Mouse (Mus musculus) midbrain, embryonic 10.5 days (tissue): ENCODE results near the gene Scrn2. TPM values are rescaled to one million over a fixed set of nuclear protein-coding genes. Genes with fewer than 3 reads are reported as not detected.

ENCODE experiments used
- DNase-seq: peaks from one replicate; pipeline ENCODE4 v3.0.0-alpha.2; 2017; ENCODE audit warnings: low spot score
- H3K27ac ChIP-seq: fragments of 300-500 bp; sonication (generic); replicated peaks from 2 replicates; pipeline ENCODE4 v1.5.1; 2016; ENCODE audit warnings: mild to moderate bottlenecking
- H3K27me3 ChIP-seq: fragments of 300-500 bp; sonication (generic); 2 replicates; pipeline ENCODE4 v1.6.1; 2016; ENCODE audit warnings: low read depth, mild to moderate bottlenecking; ENCODE audit not compliant: poor library complexity, severe bottlenecking
- H3K36me3 ChIP-seq: fragments of 300-500 bp; sonication (generic); 2 replicates; pipeline ENCODE4 v1.6.1; 2016; ENCODE audit warnings: mild to moderate bottlenecking, moderate library complexity
- H3K4me1 ChIP-seq: fragments of 300-500 bp; sonication (generic); 2 replicates; pipeline ENCODE4 v1.6.1; 2016
- H3K4me3 ChIP-seq: fragments of 300-500 bp; sonication (generic); 2 replicates; pipeline ENCODE4 v1.5.1; 2016; ENCODE audit warnings: mild to moderate bottlenecking, moderate library complexity
- H3K9me3 ChIP-seq: fragments of 300-500 bp; sonication (generic); replicated peaks from 2 replicates; pipeline ENCODE4 v1.6.1; 2016; ENCODE audit warnings: mild to moderate bottlenecking
- whole genome bisulfite sequencing: fragments of 180-500 bp; shearing (Covaris S2); methylation state at CpG from one replicate; pipeline ENCODE4 v1.1.7; 2016; 5-methylcytosine and 5-hydroxymethylcytosine counted together
- polyA plus RNA-seq: library from polyadenylated mRNA; unstranded; fragments of >200 nt; fragmentation: Nextera tagmentation; extraction: Ambion mirVana; gene quantifications from 2 replicates; pipeline ENCODE4 v1.2.1, GENCODE M21; 2016

The Scrn2 gene
- polyA plus RNA-seq, 1 experiment from 2014 or later: 42.2 TPM

DNA sequence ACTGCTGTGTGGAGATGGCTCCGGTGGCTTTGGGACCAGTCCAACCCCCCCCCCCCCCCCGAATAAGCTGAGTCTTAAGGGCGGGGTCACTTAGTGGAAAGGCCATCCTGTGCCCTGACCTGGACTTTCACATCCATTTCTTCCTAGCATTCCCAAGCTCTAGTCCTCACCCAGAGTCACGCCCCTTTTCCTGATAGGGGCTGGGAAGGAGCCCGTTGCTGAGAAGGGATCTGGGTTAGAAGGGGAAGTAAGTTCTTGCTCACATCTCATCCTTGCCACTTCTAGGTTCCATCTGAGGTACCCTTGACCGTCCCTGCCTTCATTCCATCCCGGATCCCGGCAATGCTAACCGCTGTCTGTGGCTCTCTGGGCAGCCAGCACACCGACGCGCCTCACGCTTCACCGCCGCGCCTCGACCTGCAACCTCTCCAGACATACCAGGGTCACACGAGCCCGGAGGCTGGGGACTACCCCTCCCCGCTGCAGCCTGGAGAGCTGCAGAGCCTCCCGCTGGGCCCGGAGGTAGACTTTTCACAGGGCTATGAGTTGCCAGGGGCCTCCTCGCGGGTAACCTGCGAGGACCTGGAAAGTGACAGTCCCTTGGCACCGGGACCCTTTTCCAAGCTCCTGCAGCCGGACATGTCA lies 8.5 kb upstream of the Scrn2 start:
- peak; percentile 35 for DNase-seq
- Histone ChIP-seq H3K27me3 (peaks cover 96% of the 10 kb centered on the region), H3K36me3 (no peaks in the 10 kb centered on the region), H3K4me3 (peak overlapping the region; percentile 58), H3K4me1 (peaks cover 71% of the 10 kb centered on the region), H3K27ac (no peak overlapping the region), H3K9me3 (no peaks in the 10 kb centered on the region)
- 2% methylated on average over 27 of the region's 27 CpGs for WGBS

DNA sequence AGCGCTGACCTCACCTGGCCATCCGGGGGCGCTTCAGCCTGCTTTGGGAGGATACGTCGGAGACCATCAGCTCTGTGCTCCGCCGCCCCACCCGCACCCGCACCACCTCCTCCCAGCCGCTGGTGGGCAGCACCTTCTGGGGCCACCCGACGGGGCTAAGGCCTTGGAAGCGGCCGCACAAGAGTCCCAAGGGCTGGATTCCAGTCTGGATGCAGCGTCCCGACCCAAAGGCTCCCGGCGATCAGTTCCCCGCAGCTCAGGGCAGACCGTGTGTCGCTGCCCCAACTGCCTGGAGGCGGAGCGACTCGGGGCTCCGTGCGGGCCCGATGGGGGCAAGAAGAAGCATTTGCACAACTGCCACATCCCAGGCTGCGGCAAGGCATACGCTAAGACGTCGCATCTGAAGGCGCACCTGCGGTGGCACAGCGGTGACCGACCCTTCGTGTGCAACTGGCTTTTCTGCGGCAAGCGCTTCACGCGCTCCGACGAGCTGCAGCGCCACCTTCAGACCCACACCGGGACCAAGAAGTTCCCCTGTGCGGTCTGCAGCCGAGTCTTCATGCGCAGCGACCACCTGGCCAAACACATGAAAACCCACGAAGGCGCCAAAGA lies 7.8 kb upstream of the Scrn2 start:
- H3K27ac ChIP-seq: peak overlapping the region; percentile 74
- H3K27me3 ChIP-seq: peaks cover 89% of the 10 kb centered on the region
- H3K4me3 ChIP-seq: peak overlapping the region; percentile 58
- H3K36me3 ChIP-seq: no peaks in the 10 kb centered on the region
- WGBS: under 1% methylated on average over 50 of the region's 50 CpGs
- H3K4me1 ChIP-seq: peaks cover 73% of the 10 kb centered on the region
- peak; percentile 77 for DNase-seq
- H3K9me3 ChIP-seq: no peaks in the 10 kb centered on the region

- Histone ChIP-seq H3K36me3 (no peaks in the 10 kb centered on the region), H3K9me3 (no peaks in the 10 kb centered on the region), H3K4me3 (peak overlapping the region; percentile 49), H3K27me3 (peaks cover 59% of the 10 kb centered on the region), H3K4me1 (peaks cover 63% of the 10 kb centered on the region), H3K27ac (peak overlapping the region; percentile 84)
- 8% methylated on average over 10 of the region's 10 CpGs for WGBS
- DNase-seq: no peak
These were observed 4.8 kb upstream of the Scrn2 start for GRCm38 (mm10) chr11:97024977-97025376.

GRCm38 (mm10) chr11:97025721-97026344 lies 3.9 kb upstream of the Scrn2 start:
- Histone ChIP-seq H3K9me3 (no peaks in the 10 kb centered on the region), H3K36me3 (no peaks in the 10 kb centered on the region), H3K4me3 (peak overlapping the region; percentile 49), H3K27ac (peak overlapping the region; percentile 84), H3K4me1 (peaks cover 71% of the 10 kb centered on the region), H3K27me3 (peaks cover 50% of the 10 kb centered on the region)
- WGBS: under 1% methylated on average over 17 of the region's 17 CpGs
- DNase-seq: peak; percentile 91

DNA sequence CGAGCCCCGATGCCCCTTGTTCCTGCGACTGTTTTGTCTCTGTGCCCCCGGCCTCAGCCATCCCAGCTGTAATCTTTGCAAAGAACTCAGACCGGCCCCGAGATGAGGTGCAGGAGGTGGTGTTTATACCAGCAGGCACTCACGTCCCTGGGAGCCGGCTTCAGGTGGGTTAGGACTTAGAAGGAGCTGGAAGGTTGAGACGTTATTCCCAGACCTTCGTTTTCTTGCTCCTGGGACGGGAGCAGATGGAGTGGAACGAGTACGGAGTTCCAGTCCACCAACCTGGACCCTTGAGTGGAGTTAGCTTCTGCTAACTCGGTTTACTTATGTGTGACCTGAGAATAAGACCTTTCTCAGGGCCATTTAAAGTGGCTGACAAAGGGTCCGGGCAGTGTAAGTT lies 688 bp downstream of the Scrn2 start:
- H3K27me3 ChIP-seq: peaks cover 4% of the 10 kb centered on the region; the same call in 1 of the 2 replicates
- H3K36me3 ChIP-seq: peaks cover 22% of the 10 kb centered on the region
- H3K4me1 ChIP-seq: peaks cover 29% of the 10 kb centered on the region
- H3K27ac ChIP-seq: peak overlapping the region; percentile 96
- H3K4me3 ChIP-seq: peak overlapping the region; percentile 75
- no peak for DNase-seq
- WGBS: 24% methylated on average over 15 of the region's 15 CpGs
- H3K9me3 ChIP-seq: no peaks in the 10 kb centered on the region

DNA sequence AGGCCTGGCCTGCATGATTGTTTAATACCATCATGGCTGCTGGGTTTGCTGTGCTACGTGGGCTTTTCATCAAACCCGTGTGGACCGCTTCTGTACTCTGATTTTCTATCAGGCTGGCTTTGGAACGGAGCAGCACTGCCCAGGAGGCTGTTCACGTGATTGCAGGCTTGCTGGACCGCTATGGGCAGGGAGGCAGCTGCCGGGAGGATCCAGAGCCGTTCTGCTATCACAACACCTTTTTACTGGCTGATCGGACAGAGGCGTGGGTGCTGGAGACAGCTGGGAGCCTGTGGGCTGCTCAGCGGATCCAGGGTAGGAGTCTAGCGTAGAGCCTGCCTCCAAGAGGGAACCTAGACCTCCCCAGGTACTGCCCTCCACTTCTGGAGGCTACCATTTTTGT lies 2.2 kb downstream of the Scrn2 start:
- Histone ChIP-seq H3K27ac (no peak overlapping the region), H3K4me3 (no peak overlapping the region), H3K36me3 (peaks cover 22% of the 10 kb centered on the region), H3K9me3 (no peaks in the 10 kb centered on the region), H3K4me1 (peaks cover 19% of the 10 kb centered on the region), H3K27me3 (no peaks in the 10 kb centered on the region)
- no peak for DNase-seq
- 84% methylated on average over 12 of the region's 12 CpGs for WGBS

- no peak for DNase-seq
- Histone ChIP-seq H3K4me1 (peaks cover 19% of the 10 kb centered on the region), H3K27ac (no peak overlapping the region), H3K4me3 (no peak overlapping the region), H3K36me3 (peaks cover 22% of the 10 kb centered on the region), H3K27me3 (no peaks in the 10 kb centered on the region), H3K9me3 (no peaks in the 10 kb centered on the region)
- WGBS: 95% methylated on average over 4 of the region's 4 CpGs
These were observed 2.8 kb downstream of the Scrn2 start for GRCm38 (mm10) chr11:97032499-97032898.

DNA sequence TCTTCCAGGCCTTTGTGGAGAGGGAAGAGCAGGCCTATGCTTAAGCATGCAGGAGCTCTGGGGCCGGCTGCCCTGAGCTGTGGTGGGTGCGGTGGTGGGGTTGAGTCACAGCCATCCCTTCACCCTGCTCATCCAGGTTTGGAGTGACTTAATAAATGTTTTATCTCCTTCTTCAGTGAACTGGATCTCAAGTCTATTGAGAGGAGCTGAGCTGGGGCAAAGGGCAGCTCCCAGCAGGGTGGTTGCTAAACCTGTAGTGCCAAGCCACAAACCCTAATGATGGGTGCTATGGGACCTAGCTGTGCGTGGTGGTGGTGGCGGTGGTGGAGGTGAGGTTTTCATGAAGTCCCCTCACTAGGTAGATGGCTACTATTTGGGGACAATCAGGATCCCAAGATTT lies 4.0 kb downstream of the Scrn2 start:
- no peak overlapping the region; the same call in 1 of the 2 replicates for H3K27ac ChIP-seq
- H3K27me3 ChIP-seq: no peaks in the 10 kb centered on the region
- WGBS: 95% methylated on average over 4 of the region's 4 CpGs
- no peak overlapping the region for H3K4me3 ChIP-seq
- peaks cover 22% of the 10 kb centered on the region for H3K36me3 ChIP-seq
- H3K9me3 ChIP-seq: no peaks in the 10 kb centered on the region
- no peak for DNase-seq
- peaks cover 19% of the 10 kb centered on the region for H3K4me1 ChIP-seq

DNA sequence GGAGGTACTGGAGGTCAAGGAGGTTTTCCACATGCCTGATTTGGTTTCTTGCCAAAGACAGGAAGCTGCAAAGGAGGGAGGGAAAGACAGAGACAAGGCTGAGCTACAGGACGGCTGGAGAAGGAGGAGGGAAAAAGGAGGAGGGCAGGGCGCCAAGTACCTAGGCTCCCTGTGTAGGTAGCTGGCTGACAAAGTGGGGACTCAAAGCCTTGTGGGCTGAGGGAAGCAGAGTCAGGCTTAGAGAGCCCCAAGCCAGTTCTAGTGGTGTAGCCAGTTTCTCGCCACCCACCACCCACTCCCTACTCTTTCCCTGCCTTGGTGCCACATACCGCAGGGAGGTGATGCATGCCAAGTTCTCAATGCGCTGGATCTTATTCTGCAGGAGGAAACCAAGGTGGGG lies 6.4 kb downstream of the Scrn2 start:
- no peak overlapping the region for H3K4me3 ChIP-seq
- WGBS: 77% methylated on average over 5 of the region's 5 CpGs
- H3K27ac ChIP-seq: no peak overlapping the region
- DNase-seq: no peak
- no peaks in the 10 kb centered on the region for H3K9me3 ChIP-seq
- H3K4me1 ChIP-seq: peaks cover 8% of the 10 kb centered on the region
- H3K27me3 ChIP-seq: no peaks in the 10 kb centered on the region
- peaks cover 22% of the 10 kb centered on the region for H3K36me3 ChIP-seq

DNA sequence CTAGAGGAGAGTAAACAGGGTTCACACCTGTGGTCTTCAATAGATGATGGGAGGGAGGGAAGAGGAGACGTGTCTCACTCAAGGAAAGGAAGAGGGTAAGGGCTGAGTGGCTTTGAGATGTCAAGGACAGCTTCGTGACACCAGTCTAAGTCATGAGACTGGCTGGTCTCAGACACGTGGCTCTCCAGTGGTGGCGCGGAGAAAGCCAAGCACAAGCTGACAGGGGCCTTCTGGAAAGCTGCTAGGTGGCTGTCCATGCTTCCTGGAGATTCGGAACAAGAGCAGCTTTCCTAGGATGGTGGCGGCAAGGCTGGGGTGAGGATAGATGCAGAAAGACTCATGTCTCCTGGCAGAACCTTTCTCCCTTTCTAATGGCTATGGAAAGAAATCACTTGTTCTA lies 9.1 kb downstream of the Scrn2 start:
- WGBS: 65% methylated on average over 7 of the region's 7 CpGs
- DNase-seq: no peak
- Histone ChIP-seq H3K9me3 (no peaks in the 10 kb centered on the region), H3K27ac (no peak overlapping the region), H3K27me3 (no peaks in the 10 kb centered on the region), H3K4me3 (no peak overlapping the region), H3K4me1 (peaks cover 25% of the 10 kb centered on the region), H3K36me3 (peaks cover 10% of the 10 kb centered on the region)

DNA sequence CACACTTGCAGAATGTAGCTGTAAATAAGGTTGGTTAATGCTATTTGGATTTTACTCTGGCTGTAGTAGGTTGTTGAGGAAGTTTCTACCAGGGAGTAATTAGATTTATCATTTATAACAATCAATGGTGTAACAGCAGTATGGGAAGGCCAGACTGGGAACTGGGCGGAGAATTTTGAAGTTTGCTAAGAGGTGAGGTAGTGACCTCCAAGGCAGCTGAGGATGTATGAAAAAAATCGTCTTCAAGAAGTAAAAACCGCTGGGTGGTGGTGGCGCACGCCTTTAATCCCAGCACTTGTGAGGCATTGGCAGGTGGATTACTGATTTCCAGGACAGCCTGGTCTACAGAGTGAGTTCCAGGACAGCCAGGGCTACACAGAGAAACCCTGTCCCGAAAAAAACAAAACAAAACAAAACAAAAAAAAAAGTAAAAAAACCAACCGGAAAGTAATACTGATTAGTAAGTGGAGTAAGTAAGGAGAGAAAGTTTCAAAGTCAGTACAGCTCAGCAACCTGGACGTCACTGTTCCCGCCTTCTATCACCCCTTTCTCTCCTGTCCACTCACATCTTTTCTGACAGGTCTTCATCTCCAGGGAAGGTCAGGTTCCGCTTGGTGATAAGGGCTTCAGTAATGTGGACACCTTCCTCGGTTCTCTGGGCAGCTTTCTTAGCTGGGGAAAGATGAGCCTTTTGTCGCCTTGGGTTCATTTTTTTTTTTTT lies 10.7 kb downstream of the Scrn2 start:
- Histone ChIP-seq H3K27ac (no peak overlapping the region), H3K27me3 (no peaks in the 10 kb centered on the region), H3K36me3 (peaks cover 20% of the 10 kb centered on the region), H3K4me1 (peaks cover 25% of the 10 kb centered on the region), H3K9me3 (no peaks in the 10 kb centered on the region), H3K4me3 (peak overlapping the region; percentile 89)
- no peak for DNase-seq
- WGBS: 49% methylated on average over 12 of the region's 12 CpGs

DNA sequence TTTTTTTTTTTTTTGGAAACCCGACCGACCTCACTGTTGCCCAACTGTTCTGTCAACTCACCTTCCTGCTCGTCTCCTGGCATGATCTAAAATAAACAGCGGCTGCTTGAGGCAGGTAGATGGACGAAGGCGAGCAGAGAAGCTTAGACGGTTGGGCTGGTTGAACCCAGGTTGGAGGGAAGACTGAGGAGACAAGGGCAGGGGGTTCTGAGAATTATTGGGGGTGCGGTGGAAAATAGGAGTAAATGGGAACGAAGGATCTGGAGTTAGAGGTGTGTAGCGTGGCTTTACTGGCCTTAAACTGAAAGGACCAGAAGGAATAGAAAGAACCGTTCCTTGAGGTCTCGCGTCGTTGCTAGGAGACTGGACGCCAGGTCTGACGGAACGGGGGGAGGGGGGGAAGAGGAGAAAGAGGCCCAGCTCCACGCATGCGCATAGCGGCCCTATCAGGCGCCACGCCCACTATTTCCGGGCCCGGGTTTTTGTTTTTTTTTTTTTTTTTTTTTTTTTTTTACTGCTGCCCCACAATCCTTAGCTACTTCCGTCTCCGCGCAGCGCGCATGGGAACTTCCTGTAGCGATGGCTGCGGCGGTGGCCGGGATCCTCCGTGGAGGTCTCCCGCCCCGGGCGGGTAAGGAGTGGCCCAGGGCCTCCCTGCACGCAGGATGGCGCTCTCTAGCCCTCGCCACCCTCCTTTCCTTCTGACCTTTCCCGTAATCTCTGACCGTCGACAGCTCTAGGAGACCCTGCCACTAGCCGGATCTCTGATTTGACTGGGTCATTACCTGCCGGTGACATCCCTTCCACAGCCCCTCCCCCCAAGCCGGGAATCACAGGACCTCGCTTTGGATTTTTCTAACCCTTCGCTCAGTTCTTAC lies 11.5 kb downstream of the Scrn2 start, which contains the start of the genes Lrrc46 and Mrpl10:
TSS of gene Lrrc46 (minus strand) at position 386 of the 878 bp plus-strand sequence.
TSS of gene Mrpl10 (plus strand) at position 539 of the 878 bp plus-strand sequence.
- Histone ChIP-seq H3K27ac (peak within 1 kb of the TSS; percentile 91), H3K36me3 (peaks cover 27% of the 10 kb centered on the region), H3K27me3 (no peaks in the 10 kb centered on the region), H3K9me3 (no peaks in the 10 kb centered on the region), H3K4me1 (peaks cover 25% of the 10 kb centered on the region), H3K4me3 (peak within 1 kb of the TSS; percentile 89)
- 1% methylated on average over 48 of the region's 48 CpGs for WGBS
- peak; percentile 92 for DNase-seq
